Comparison of ENCODE assay signal across 24 mouse cellular contexts in genomic region chr6:34459456-34459855, GRCm38 (mm10). TPM values are rescaled to one million over a fixed set of nuclear protein-coding genes. Genes with fewer than 3 reads are reported as not detected.
DNase-seq lines count a peak whose midpoint lies in the region; TF ChIP-seq lines count a peak whose summit lies in the region.
"Had no signal": no experiment of that assay in that cellular context is flagged by ENCODE, and none has a peak within 500 bp of the region (broad histone marks: within the 10 kb centered on the region; RNA-seq: fewer than 3 reads in every experiment).

No protein-coding gene starts in this region.

- no peak for TF ChIP-seq POLR2A in embryonic fibroblast, embryonic 13.5 days (IDR thresholded peaks at IDR 0.05; ENCODE audit: low read depth, low read length)

- no peak overlapping the region for H3K4me3 ChIP-seq in embryonic fibroblast, embryonic 13.5 days (ENCODE audit: insufficient read depth, low read length)
- no peak overlapping the region for H3K4me3 ChIP-seq in gastrocnemius, adult 2 months
- H3K4me3 ChIP-seq: embryonic facial prominence, embryonic 10.5 days; embryonic facial prominence, embryonic 12.5 days; erythroblast, embryonic 14.5 days; forebrain, embryonic 10.5 days; forebrain, embryonic 12.5 days had no signal

- no peak for TF ChIP-seq CTCF in embryonic fibroblast, embryonic 13.5 days (IDR thresholded peaks at IDR 0.05; ENCODE audit: borderline replicate concordance, insufficient read depth, low read length)
- no peak for TF ChIP-seq CTCF in gastrocnemius, adult 2 months (IDR thresholded peaks at IDR 0.05)

- H3K27ac ChIP-seq in embryonic fibroblast, embryonic 13.5 days (ENCODE audit: insufficient read depth, low read length), result peak overlapping the region; percentile 52; the same call in 1 of the 2 replicates
- H3K27ac ChIP-seq in gastrocnemius, adult 2 months, result no peak overlapping the region
- H3K27ac ChIP-seq: embryonic facial prominence, embryonic 10.5 days; embryonic facial prominence, embryonic 12.5 days; forebrain, embryonic 10.5 days; forebrain, embryonic 12.5 days had no signal

- intact Hi-C loops in gastrocnemius, adult 2 months (cut with DNase I), result no loop called here

- H3K4me1 ChIP-seq in embryonic fibroblast, embryonic 13.5 days (ENCODE audit: control insufficient read depth, insufficient read depth, low read length), result peaks cover 4% of the 10 kb centered on the region; the same call in 1 of the 2 replicates
- H3K4me1 ChIP-seq: embryonic facial prominence, embryonic 10.5 days; forebrain, embryonic 10.5 days; forebrain, embryonic 12.5 days had no signal

- peak; percentile 28 for DNase-seq in adrenal gland, adult 2 months
- DNase-seq in adrenal gland, adult 18-20 months (ENCODE audit: low spot score in 2 of 2), result no peak
- DNase-seq in 3T3-L1 (ENCODE audit: low read depth, low spot score) (peak; percentile 82), NIH3T3 (ENCODE audit: low read depth) (peak; percentile 45)
- no peak for DNase-seq in gastrocnemius, adult 2 months
- DNase-seq in urinary bladder, adult 18-20 months (ENCODE audit: low spot score in 2 of 2), result no peak
- DNase-seq: adrenal gland, adult 8-10 months; cerebellum, adult 11-12 months; cerebellum, adult 2 months; cerebellum, adult 9-10 months; cerebellum, postnatal 10 days; cerebellum, postnatal 25 days had no signal

RNA-seq across cellular contexts. Expression of gene Bpgm, which starts 16.6 kb away (rescaled TPM):
- total RNA-seq in adrenal gland, adult 2 months (2021), result 10 to 100 TPM; 21.7 to 34.7 TPM
- 3.9 and 4.1 TPM in 2 replicates for polyA plus RNA-seq in adrenal gland, adult 2 months (2012; rRNA removed)
- total RNA-seq in adrenal gland, adult 18-20 months (2021), result 10 to 100 TPM; 26.2 to 39.8 TPM
- polyA plus RNA-seq in embryonic fibroblast, embryonic 13.5 days (2011; ENCODE audit: insufficient read length, low read depth, missing spikeins), result 36.7 and 40.9 TPM in 2 replicates
- 10 to 100 TPM; 87.2 to 92.8 TPM for total RNA-seq in gastrocnemius, adult 2 months (2021)

RNA-seq across cellular contexts. Expression of gene Akr1b7, which starts 47.3 kb away (rescaled TPM):
- total RNA-seq in adrenal gland, adult 2 months (2021), result 1,000 to 10,000 TPM; 2,991 to 6,085 TPM
- polyA plus RNA-seq in adrenal gland, adult 2 months (2012; rRNA removed), result 318 and 465 TPM in 2 replicates
- 1,000 to 10,000 TPM; 2,529 to 6,211 TPM for total RNA-seq in adrenal gland, adult 18-20 months (2021)
- polyA plus RNA-seq in embryonic fibroblast, embryonic 13.5 days (2011; ENCODE audit: insufficient read length, low read depth, missing spikeins), result not detected in 2 replicates
- not detected for total RNA-seq in gastrocnemius, adult 2 months (2021)
- total RNA-seq: ES-E14, MEL had no signal
- polyA plus RNA-seq: activated CD4-positive, CD25-positive, alpha-beta regulatory T cell, adult 4 months; embryonic facial prominence, embryonic 10.5 days; embryonic facial prominence, embryonic 12.5 days; embryonic facial prominence, embryonic 14.5 days; erythroblast, embryonic 14.5 days; forebrain, embryonic 12.5 days; forebrain, embryonic 14.5 days; forebrain, embryonic 16.5 days had no signal

Comparison
In these comparisons a context has a peak if more than half of its experiments do, and no peak if none do; other contexts are left out.
1. DNase-seq: peak in adrenal gland, adult 2 months (single experiment), 3T3-L1 (single experiment) and NIH3T3 (single experiment); none in adrenal gland, adult 18-20 months (0 of 2), gastrocnemius, adult 2 months (single experiment) and urinary bladder, adult 18-20 months (0 of 2).
2. RNA of gene Akr1b7, which starts 47.3 kb away (total RNA-seq): 2,529 to 6,211 TPM in adrenal gland, adult 18-20 months and 2,991 to 6,085 TPM in adrenal gland, adult 2 months; not detected in gastrocnemius, adult 2 months; every median in the first group is over 1,000 times any median in the second.